Mouse (Mus musculus): Measurements from ENCODE around the gene Slc8a2. TPM values are rescaled to one million over a fixed set of nuclear protein-coding genes. Genes with fewer than 3 reads are reported as not detected.

Gene Slc8a2
- polyA plus RNA-seq, 1 experiment from 2014 or later, result not detected

- Histone ChIP-seq H3K4me2 (ENCODE audit: low read depth, low read length) (no peak overlapping the region), H3K27me3 (ENCODE audit: insufficient read depth, low read length) (peaks cover 10% of the 10 kb centered on the region), H3K9me3 (ENCODE audit: low read length) (no peaks in the 10 kb centered on the region), H3K27ac (ENCODE audit: low read depth) (no peak overlapping the region), H3K36me3 (replicated peaks; ENCODE audit: insufficient read depth, low read length) (no peaks in the 10 kb centered on the region), H3K4me1 (ENCODE audit: insufficient read depth) (no peaks in the 10 kb centered on the region), H3K4me3 (ENCODE audit: low read depth, low read length) (no peak overlapping the region), H3K9ac (replicated peaks) (no peak overlapping the region)
- ATAC-seq (no peak), DNase-seq (no peak)
- 34% methylated on average over 27 of the region's 27 CpGs for WGBS (ENCODE audit: insufficient replicate concordance)
- TF ChIP-seq EP300 (IDR thresholded peaks at IDR 0.05; ENCODE audit: low read depth) (no peak), CTCF (IDR thresholded peaks at IDR 0.05; ENCODE audit: low read depth) (no peak)
Measured at GRCm38 (mm10) chr7:16146489-16147410, 17.1 kb downstream of the Slc8a2 start.

GRCm38 (mm10) chr7:16147643-16148042, 18.0 kb downstream of the Slc8a2 start:
- ATAC-seq (no peak), DNase-seq (peak; percentile 73)
- H3K9ac ChIP-seq (replicated peaks), result no peak overlapping the region
- 11% methylated on average over 15 of the region's 15 CpGs for WGBS (ENCODE audit: insufficient replicate concordance)
- H3K27me3 ChIP-seq (ENCODE audit: insufficient read depth, low read length), result peaks cover 10% of the 10 kb centered on the region
- H3K4me3 ChIP-seq (ENCODE audit: low read depth, low read length), result no peak overlapping the region
- H3K4me1 ChIP-seq (ENCODE audit: insufficient read depth), result no peaks in the 10 kb centered on the region
- no peaks in the 10 kb centered on the region for H3K9me3 ChIP-seq (ENCODE audit: low read length)
- TF ChIP-seq CTCF (IDR thresholded peaks at IDR 0.05; ENCODE audit: low read depth), result no peak
- no peak for TF ChIP-seq EP300 (IDR thresholded peaks at IDR 0.05; ENCODE audit: low read depth)
- H3K27ac ChIP-seq (ENCODE audit: low read depth), result no peak overlapping the region
- H3K36me3 ChIP-seq (replicated peaks; ENCODE audit: insufficient read depth, low read length), result no peaks in the 10 kb centered on the region
- H3K4me2 ChIP-seq (ENCODE audit: low read depth, low read length), result no peak overlapping the region

- TF ChIP-seq EP300 (IDR thresholded peaks at IDR 0.05; ENCODE audit: low read depth) (no peak), CTCF (IDR thresholded peaks at IDR 0.05; ENCODE audit: low read depth) (no peak)
- no peak overlapping the region for H3K4me3 ChIP-seq (ENCODE audit: low read depth, low read length)
- 36% methylated on average over 5 of the region's 5 CpGs for WGBS (ENCODE audit: insufficient replicate concordance)
- H3K4me1 ChIP-seq (ENCODE audit: insufficient read depth), result no peaks in the 10 kb centered on the region
- no peak overlapping the region for H3K4me2 ChIP-seq (ENCODE audit: low read depth, low read length)
- ATAC-seq, result no peak
- H3K9ac ChIP-seq (replicated peaks), result no peak overlapping the region
- DNase-seq, result no peak
- H3K36me3 ChIP-seq (replicated peaks; ENCODE audit: insufficient read depth, low read length), result no peaks in the 10 kb centered on the region
- H3K9me3 ChIP-seq (ENCODE audit: low read length), result no peaks in the 10 kb centered on the region
- H3K27me3 ChIP-seq (ENCODE audit: insufficient read depth, low read length), result peaks cover 10% of the 10 kb centered on the region
- H3K27ac ChIP-seq (ENCODE audit: low read depth), result no peak overlapping the region
Measured at GRCm38 (mm10) chr7:16149241-16149640, 19.6 kb downstream of the Slc8a2 start.

GRCm38 (mm10) chr7:16150191-16151145, 20.8 kb downstream of the Slc8a2 start:
- Histone ChIP-seq H3K4me2 (ENCODE audit: low read depth, low read length) (no peak overlapping the region), H3K9me3 (ENCODE audit: low read length) (no peaks in the 10 kb centered on the region), H3K27me3 (ENCODE audit: insufficient read depth, low read length) (peaks cover 10% of the 10 kb centered on the region), H3K27ac (ENCODE audit: low read depth) (no peak overlapping the region), H3K9ac (replicated peaks) (no peak overlapping the region), H3K4me1 (ENCODE audit: insufficient read depth) (no peaks in the 10 kb centered on the region), H3K4me3 (ENCODE audit: low read depth, low read length) (no peak overlapping the region), H3K36me3 (replicated peaks; ENCODE audit: insufficient read depth, low read length) (no peaks in the 10 kb centered on the region)
- WGBS (ENCODE audit: insufficient replicate concordance), result 56% methylated on average over 9 of the region's 9 CpGs
- ATAC-seq (no peak), DNase-seq (no peak)
- TF ChIP-seq CTCF (IDR thresholded peaks at IDR 0.05; ENCODE audit: low read depth) (no peak), EP300 (IDR thresholded peaks at IDR 0.05; ENCODE audit: low read depth) (no peak)

- 17% methylated on average over 10 of the region's 10 CpGs for WGBS (ENCODE audit: insufficient replicate concordance)
- no peak overlapping the region for H3K4me3 ChIP-seq (ENCODE audit: low read depth, low read length)
- ATAC-seq (peak; percentile 67), DNase-seq (peak; percentile 53)
- no peak overlapping the region for H3K4me2 ChIP-seq (ENCODE audit: low read depth, low read length)
- TF ChIP-seq CTCF (IDR thresholded peaks at IDR 0.05; ENCODE audit: low read depth) (peak; percentile 81), EP300 (IDR thresholded peaks at IDR 0.05; ENCODE audit: low read depth) (no peak)
- no peaks in the 10 kb centered on the region for H3K4me1 ChIP-seq (ENCODE audit: insufficient read depth)
- no peaks in the 10 kb centered on the region for H3K9me3 ChIP-seq (ENCODE audit: low read length)
- no peak overlapping the region for H3K9ac ChIP-seq (replicated peaks)
- peaks cover 5% of the 10 kb centered on the region for H3K27me3 ChIP-seq (ENCODE audit: insufficient read depth, low read length)
- no peaks in the 10 kb centered on the region for H3K36me3 ChIP-seq (replicated peaks; ENCODE audit: insufficient read depth, low read length)
- no peak overlapping the region for H3K27ac ChIP-seq (ENCODE audit: low read depth)
Measured at GRCm38 (mm10) chr7:16153522-16153921, 23.9 kb downstream of the Slc8a2 start.

All from liver, postnatal 0 days (tissue).